Mouse (Mus musculus) B cell, adult 2 months (primary cell): Measurements from ENCODE around the gene Vkorc1.
"Not testable (repeated sequence)": the region's sequence is repeated elsewhere in the genome, so short reads cannot be mapped to it uniquely, and the experiment has no call there.

ENCODE experiments used
- DNase-seq, 2 experiments: peaks; one replicate each; pipeline ENCODE4 v3.0.0; 2022

Gene Vkorc1

GRCm38 (mm10) chr7:127895442-127895841 is at the start of gene Vkorc1, which contains the start of gene Gm21974:
TSS of gene Vkorc1 (minus strand) at chr7:127895617.
TSS of gene Gm21974 (minus strand) at chr7:127895454.
- DNase-seq, result peak; percentile 89 to 91

GRCm38 (mm10) chr7:127944614-127945013 is 49.2 kb upstream of the Vkorc1 start:
- no peak for DNase-seq

DNA sequence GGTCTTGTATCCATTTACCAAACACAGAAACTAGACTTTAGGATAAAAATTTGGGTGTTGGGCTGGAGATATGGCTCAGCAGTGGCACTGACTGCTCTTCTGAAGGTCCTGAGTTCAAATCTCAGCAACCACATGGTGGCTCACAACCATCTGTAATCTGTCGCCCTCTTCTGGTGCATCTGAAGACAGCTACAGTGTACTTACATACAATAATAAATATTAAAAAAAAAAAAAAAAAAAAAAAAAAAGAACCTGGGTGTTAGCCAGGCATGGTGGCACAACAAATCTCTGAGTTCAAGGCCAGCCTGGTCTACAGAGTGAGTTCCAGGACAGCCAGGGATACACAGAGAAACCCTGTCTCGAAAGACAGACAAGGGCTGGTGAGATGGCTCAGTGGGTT is 46.7 kb upstream of the Vkorc1 start:
- not testable (repeated sequence) for DNase-seq

DNA sequence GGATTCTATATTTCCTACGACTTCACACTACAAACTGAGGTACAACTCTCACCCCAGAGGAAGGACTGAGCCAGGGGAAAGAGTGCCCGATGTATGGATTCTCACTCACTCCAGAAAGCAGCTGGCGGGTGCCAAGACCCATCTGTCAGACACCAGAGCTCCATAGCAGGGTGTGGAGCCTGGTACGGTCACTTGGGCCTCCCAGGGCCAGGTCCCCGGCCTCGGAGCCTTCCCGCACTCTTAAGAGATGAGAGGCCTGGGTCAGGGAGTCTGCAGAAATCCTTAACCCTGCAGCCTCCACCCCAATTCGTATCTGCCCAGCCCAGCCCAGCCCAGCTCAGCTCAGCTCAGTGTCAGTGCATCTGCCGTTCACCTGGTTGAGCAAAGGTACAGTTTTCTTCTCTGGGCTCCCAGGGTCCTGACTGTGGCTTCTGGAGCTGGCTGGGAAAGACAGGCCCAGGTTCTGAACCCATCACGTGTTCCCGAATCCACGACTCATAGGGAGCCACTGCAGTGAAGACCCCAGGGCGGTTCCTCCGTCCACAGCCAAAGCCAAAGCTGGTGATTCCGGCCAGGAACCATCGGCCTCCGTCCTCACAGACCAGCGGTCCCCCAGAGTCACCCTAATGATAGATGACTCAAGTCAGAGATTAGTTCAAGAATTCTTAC is 40.9 kb upstream of the Vkorc1 start:
- no peak for DNase-seq

- no peak for DNase-seq
These were observed 40.3 kb upstream of the Vkorc1 start for GRCm38 (mm10) chr7:127935748-127936159.

DNA sequence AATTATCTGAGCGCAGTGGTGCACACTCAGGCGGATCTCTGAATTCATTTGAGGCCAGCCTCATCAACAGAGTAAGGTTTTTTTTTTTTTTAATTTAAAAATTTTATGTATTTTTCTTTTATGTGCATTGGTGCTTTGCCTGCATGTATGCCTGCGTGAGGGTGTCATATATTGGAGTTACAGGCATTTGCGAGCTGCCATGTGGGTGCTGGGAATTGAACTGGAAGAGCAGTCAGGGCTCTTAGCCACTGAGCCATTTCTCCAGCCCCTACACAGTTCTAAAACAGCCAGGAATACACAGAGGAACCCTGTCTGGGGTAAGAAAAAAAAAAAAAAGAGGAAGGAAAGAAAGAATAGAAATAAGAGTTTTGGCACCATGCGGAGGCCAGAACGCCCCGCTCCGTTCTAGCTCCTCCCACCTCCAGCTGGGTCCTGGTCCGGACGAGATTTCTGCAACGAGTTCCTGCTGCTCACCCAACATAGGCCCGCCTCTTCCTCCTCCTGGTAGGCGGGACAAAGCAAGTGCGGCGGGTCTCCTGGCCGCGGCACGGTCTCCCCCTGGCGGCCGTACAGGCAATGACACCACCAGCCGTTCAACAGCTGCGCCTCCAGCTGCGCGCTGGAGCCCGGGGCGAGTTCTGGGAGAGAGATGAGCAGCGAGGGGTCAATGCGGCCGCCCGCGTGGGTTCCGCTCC is 39.8 kb upstream of the Vkorc1 start:
- DNase-seq, result peak; percentile 97

DNA sequence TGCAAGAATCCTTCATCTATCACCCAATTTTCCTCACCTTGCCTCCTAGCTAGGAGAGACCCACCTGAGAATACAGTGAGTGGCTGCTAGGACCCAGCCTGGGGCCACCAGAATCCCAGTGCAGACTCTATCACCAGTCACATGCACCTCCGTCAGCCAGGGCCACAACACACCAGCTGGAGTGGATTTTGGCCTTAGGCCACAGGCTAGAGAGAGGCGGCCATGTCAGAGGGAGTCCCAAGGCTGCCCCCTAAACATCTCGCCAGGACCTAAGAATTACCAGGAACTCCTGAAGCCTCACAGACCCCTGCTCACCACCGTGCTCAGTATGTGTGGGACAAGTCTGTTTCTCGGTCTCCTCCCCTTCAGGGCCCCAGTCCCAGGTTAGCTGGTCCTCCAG is 38.7 kb upstream of the Vkorc1 start:
- no peak for DNase-seq

- DNase-seq, result no peak
These were observed 37.0 kb upstream of the Vkorc1 start for GRCm38 (mm10) chr7:127932273-127933031.

- no peak for DNase-seq
These were observed 36.1 kb upstream of the Vkorc1 start for GRCm38 (mm10) chr7:127931351-127932135.

DNA sequence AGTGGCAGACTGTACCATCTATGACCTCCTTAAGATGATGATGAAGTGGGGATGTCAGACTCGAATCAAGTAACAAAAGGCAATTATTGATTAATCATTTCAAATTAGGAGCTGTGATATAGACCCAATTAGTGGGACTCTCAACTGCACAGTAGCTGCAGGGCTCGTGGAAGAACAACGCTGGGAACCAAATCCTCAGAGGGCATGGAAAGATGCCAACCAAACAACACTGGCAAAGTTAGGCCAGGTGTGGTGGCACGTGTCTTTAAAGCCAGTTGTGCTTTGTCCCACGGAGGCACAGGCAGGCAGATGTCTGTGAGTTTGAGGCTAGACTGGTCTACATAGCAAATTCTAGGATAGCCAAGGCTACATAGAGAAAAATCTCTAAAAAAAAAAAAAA is 35.2 kb upstream of the Vkorc1 start:
- no peak for DNase-seq

DNA sequence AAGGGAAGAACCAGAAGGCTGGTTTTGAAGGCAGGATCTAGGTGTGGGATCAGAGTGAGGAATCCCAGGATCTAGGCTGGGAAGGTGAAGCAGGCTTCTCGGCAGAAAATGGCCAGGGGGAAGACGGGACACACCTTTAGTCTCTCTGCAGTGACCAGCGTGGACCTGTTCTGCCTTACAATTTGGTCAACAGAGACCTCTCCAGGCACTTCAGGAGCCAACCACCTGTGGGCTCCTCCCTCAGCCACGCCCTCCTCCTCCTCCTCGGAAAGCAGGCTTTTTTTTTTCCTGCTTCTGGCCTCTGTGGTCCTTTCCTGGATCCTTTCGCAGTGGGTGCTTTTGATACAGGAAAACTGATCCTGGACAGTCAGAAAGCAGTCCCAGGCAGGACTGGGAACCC is 34.5 kb upstream of the Vkorc1 start, which contains the start of gene Prss8:
Gene Prss8, minus strand, starts transcription at position 182 of the 400 bp plus-strand sequence.
- no peak for DNase-seq

GRCm38 (mm10) chr7:127928596-127928995 is 33.2 kb upstream of the Vkorc1 start:
- no peak for DNase-seq

- DNase-seq, result no peak
These were observed 32.3 kb upstream of the Vkorc1 start for GRCm38 (mm10) chr7:127927726-127928125.

- DNase-seq, result no peak
These were observed 31.4 kb upstream of the Vkorc1 start for GRCm38 (mm10) chr7:127926846-127927245.

GRCm38 (mm10) chr7:127926066-127926465 is 30.6 kb upstream of the Vkorc1 start:
- no peak for DNase-seq

DNA sequence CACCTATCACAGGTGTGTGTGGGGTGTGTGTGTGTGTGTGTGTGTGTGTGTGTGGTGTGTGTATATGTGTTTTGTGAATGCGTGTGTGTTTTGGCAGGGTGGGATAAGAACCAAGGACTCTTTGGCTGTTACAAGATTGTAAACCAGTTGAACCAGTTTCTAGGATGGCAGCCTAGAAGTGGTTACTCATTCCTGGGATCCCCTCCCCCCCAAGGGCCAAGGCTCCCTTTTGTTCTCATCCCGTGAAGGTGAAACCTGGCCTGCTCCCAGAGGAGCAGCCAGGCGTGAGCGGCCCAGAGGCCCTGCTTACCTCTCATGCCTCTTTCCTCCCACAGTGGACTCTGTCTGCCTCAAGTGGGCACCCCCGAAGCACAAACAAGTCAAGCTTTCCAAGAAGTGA is 29.8 kb upstream of the Vkorc1 start:
- no peak for DNase-seq

DNA sequence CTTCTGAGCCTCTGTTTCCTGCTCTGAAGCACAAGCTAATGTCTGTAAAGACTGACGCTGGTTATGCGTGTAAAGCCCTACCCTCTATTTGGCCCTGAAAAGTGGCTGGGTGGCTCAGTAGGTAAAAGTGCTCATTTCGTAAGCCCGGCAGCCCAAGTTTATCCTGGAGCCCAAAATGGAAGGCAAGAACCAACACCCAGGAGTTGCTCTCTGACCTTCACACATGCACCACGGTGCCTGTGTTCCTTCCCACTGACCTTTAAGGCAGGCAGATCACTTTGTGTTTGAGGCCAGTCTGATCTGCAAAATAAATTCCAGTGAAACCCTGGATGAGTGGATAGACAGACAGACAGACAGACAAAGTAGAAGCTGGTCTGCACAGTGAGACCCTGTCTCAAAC is 28.3 kb upstream of the Vkorc1 start:
- DNase-seq, result no peak

- peak; percentile 68 to 69 for DNase-seq
These were observed 27.2 kb upstream of the Vkorc1 start for GRCm38 (mm10) chr7:127922451-127923275.

DNA sequence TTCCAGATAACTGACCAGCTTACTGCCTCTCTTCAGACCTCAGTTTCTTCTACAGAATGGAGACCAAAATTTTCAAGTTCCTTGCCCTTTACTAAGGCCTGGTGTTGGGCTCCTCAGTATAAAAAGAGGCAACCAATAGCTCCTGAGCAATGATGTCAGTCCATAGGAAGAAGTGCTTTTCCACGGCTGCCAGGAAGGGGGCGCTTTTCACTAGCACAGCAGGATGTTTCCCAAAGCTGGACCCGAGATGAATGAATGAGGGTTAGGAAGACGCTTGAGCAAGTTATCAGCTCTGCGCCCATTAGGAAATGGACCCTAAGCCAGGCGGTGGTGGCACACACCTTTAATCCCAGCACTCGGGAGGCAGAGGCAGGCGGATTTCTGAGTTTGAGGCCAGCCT is 26.1 kb upstream of the Vkorc1 start:
- DNase-seq, result peak in 1 of 2 experiments; percentile 11

DNA sequence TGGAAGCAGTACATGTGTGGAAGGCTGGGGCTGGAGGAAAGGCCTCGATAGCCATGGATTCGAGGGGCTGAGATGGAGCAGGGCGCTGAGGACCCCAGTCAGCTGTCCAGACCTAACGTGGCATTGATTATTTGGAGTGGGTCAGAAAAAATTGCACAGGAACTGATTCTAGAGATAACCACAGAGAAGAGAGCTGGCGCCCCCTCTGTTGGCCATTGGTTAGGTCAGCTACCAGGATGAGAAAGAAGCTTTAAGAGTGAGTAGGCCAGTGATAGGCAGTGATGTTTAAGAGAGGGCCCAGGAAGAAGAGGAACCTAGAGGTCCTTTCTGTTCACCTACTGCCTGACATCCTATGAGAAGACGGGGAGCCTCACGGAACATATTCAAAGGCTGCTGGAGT is 23.9 kb upstream of the Vkorc1 start:
- peak; percentile 53 to 58 for DNase-seq

DNA sequence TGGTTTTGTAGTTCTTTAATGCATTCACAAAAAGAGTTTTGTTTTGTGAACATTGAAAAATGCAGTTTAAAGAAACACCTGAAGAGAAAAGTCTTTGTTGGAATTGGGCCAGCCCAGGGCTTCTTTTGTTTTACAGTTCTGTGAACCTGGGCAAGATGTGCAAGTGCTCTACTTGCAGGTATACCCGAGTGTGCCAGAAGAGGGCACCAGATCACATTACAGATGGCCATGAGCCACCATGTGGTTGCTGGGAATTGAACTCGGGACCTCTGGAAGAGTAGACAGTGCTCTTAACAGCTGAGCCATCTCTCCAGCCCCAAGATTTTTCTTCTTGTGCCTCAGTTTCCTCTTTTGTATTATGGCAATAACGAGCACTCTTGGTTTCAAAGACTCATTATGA is 22.8 kb upstream of the Vkorc1 start:
- peak; percentile 72 to 75 for DNase-seq

DNA sequence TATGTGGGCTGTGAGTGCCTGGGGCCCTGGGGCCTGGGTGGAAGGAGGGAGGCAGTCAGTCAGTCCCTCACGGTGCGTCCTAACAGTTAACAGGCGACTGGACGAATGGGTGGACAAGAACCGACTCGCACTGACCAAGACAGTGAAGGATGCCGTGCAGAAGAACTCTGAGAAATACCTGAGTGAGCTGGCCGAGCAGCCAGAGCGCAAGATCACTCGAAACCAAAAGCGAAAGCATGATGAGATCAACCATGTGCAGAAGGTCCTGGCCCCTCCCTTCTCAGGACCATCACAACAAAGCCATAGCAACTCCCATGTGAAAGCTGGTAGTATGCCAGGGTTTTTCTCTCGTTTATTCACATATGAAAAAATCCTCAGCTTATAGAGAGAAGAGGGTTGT is 19.9 kb upstream of the Vkorc1 start:
- no peak for DNase-seq
